Mouse (Mus musculus): ENCODE results near the gene Nr4a1.
A peak's percentile ranks its signal among the peaks of the same experiment; 100 is the strongest.

Gene Nr4a1

DNA sequence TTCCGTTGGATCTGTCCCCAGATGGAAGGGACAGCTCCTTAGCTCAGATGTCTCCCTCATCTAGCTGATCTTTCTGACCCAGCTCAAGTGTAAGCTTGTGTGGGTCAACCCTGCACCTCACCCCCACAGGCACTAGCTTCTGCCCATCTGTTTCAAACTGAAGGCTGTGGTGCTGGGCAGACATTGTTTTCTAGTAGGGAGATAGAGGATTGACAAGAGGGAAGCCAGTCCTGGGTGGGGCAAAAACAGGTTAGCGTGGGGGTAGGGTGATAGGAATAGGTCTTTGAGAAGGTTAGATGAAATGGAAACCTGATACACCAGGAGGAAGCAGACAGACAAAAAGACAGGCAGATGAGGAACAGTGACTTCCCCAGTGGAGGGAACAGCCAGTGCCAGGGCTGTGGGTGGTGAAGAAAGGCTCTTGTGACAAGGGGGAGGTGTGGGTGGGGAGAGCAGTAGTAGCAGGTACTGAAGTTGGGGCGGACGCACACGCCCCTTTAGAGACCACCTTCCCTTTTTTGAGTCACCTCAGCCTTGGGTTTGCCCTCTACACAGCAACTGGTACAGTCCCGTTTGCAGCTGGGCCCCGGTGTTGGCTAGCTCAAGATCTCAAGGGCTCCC, 1.9 kb downstream of the Nr4a1 start:
- DNase-seq (ENCODE audit: low read depth), result peak; percentile 78

DNA sequence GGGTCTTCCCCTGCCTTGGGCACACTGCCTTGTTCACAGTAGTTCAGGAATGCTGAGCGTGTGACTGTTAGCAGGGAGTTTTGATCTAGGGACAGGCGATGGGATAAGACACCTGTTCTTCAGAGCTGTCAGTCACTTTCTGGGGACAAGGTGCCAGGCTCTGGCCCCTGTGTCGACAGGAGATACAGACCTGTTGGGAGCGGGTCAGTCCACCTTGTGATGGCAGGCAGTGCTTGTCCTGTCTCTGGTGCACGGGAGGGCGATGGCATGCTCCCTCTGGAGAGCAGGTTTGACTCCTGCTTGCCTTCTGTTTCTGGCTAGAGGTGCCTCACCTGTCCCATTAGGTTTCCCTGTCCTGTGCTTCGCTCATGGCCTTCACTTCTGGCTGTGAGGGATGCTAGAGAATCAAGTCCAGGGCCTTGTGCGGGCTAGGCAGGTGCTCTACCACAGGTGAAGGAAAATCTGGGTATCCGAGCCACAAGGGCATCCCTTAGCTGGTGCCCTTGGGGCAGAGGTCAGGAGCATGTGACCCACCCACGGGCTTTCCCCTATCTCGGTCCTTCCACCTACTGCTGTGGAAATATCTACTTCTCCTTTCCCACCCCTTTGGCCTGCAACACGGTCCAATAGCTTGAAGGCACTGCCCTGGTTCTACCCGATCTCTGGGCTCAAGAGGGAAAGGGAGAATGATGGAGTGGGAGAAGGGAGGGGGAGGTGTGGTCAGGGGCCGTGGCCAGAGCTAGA, 2.6 kb downstream of the Nr4a1 start:
- DNase-seq (ENCODE audit: low read depth), result no peak

DNA sequence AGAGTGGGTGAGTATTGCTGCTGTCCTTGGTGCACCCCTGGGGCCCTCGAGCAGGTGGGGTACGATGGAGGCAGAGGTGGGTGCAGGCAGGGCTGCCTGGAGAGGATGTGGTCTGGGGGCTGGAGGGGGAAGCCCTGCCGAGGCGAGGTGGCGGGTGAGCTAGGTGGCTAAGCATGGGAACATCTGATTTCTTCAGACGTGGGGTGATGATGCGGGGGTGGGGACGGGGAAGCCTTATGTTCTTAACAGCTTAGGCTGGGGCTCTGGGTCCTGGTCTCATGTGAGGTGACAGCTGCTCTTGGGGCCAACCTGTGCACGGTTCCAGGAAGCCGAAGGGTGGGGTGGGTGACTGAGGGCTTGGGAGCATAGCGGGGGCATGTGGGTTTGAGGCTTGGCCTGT, 4.4 kb downstream of the Nr4a1 start:
- DNase-seq (ENCODE audit: low read depth), result peak; percentile 93

DNA sequence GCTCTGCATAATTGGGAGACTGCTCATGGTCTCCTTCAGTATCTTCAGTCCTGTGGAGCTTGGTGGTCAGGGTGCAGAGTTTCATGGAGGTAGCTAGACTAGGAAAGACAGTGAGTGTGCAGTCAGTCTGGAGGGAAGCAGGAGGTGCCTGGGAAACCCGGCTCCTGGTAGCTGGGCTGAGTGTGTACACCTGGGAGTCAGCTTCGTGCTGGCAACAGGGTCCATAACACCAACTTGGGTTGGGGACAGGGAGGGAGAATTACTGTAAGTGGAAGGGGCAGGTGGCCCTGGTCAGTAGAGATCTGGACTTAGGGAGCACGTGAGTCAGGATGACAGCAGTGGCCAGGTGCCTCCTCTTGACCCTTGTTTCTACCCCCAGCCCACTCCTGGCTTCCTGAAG, 5.9 kb downstream of the Nr4a1 start:
- no peak for DNase-seq (ENCODE audit: low read depth)

DNA sequence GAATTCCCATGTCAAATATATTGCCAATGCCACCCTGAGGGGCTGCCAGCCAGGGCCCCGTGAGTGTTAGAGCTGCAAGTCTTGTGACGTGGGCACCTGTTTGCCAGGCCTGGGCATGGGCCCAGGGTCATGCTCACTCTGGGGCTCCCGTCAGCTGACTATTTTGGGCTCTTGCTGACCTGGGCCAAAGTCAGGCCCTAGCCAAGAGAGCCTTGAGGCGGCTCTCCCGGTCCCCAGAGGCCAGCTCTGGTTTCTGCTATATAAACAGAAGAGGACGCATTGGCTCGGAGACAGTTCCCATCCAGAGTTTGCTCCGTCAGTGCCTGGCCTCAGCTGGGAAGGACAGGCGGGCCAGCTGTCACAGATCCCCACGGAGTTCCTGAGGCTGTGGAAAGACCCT, 6.3 kb downstream of the Nr4a1 start:
- peak; percentile 34 for DNase-seq (ENCODE audit: low read depth)

DNA sequence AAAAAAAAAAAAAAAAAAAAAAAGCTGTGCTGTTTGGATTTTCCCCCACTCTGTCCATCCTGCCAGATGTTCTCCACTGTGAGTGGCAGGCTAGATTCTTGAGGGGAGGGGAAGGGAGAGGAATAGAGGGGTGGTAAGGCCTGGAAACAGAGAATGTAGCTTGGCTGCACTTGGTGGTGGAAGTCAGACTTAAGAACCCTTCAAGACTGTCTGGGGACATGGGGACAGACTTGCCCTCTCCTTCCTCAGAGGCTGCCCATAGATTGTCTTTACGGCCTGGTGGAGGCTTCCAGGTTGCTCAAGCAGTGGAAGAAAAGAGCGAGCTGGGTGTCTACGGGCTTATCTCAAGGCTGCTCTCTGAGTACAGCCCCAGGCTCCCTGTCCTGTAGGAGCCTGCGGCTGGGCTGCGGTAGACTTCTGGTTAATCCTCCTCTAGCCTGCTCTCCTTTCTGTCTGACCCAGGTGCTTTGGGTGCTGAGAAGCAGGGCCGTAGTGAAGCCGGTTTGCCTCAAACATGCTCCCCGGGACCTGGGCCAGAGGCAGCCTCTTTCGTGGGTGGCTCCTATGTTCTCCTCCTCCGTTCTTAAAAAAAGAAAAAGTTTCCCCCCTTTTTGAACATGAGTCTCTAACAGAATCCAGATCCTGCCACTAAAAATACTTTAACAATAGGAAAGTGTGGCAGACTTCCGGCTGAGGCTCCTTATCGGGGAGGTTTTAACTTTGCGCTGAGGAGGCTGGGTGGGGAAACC, 7.0 kb downstream of the Nr4a1 start:
- peak; percentile 63 for DNase-seq (ENCODE audit: low read depth)

DNA sequence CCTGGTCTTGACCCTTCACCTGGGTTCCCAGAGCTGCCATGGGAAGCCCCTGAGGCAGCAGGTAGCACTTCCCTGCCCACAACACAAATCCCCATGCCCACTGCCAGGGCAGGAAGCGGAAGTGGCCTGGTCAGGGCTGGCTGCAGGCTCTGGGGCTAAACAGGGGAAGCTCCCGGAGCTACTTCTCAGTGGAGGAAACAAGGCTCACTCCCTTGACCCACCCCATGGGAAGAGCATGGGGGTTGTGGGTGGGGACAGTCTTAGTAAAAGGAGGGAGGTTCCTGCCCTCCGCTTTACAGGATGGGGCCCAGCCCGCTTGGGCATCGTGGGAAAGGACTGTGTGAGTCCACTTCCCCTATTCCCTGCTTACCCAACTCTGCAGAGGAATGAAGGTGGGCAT, 8.4 kb downstream of the Nr4a1 start:
- DNase-seq (ENCODE audit: low read depth), result peak; percentile 54

DNA sequence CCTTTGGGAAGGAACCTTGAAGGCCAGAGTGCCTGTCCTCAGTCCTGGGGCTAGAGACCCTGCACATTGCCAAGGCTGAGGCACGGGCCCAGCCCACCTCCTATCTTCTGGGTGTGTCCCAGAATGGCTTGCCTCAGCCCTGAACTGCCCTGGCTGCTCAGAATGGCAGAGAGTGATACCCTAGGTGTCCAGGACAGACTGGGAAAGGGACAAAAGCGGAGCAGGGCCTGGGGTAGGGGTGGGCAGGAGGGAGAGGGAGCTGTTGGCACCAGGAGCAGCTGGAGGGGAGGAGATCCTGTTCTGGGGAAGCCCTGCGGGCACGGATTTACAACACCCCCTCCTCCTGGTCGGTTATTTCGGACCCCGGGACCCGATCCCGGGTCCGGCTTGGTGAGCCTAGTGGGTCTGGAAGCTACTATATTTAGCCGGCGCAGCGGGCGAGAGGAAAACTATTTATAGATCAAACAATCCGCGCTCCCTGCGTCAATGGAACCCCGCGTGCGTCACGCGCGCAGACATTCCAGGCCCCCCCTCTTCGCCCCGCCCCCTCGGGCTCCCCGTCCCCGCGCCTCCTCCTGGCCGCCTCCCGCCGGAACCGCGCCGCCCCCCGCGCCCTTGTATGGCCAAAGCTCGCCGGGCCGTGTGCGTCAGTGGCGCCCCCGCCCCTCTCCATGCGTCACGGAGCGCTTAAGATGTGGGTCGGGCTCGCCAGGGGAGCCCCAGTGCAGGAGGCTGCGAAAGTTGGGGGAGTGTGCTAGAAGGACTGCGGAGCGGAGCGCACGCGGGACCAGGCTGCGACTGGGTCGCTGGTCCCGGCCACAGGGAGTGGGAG, 12.3 kb downstream of the Nr4a1 start:
- DNase-seq (ENCODE audit: low read depth), result peak; percentile 99

DNA sequence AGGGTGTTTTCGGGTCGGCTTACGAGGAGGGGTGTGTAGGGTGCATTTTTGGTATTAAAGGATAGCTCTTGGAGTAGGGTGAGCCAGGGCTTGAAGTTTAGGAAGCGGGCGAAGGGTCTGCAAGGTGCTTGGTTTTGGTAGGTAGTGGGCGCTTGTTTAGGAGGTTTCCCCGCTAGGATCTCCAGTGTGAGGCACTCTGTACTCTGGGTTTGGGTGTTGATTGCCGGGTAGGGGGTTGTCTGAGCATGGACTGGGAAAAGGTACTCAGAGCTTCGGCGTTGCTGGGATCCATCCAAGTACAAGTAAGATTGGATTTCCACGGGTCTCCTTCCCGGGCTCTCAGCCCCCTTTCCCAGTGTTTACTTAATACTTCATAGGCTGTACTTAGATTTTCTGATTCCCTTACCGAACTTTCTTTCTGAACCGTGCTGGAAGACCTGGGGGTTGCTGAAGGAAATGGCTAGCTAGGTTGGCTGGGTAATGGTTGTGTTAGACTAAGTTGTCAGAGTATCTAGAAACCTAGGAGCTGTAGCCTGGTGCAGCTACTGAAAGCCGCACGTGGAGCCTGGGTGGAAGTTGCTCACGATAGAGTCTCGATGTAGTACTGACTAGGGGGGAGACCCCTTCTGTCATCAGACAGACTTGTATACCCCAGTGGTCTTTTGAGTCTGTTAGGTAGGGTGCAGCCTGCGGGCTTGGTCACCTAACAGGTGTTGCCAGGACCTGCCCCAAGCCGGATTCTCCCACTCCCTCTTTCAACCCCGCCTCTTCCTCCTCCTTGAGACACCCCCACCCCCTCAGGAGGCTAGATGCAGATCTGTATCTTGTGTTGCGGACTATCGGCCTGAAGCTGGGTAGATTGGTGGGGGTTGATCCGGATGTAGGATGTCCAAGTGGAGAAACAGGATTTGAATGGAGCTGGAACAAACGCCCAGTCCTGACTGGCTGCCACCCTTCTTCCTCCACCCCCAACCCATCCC, 13.3 kb downstream of the Nr4a1 start:
- DNase-seq (ENCODE audit: low read depth), result peak; percentile 87

DNA sequence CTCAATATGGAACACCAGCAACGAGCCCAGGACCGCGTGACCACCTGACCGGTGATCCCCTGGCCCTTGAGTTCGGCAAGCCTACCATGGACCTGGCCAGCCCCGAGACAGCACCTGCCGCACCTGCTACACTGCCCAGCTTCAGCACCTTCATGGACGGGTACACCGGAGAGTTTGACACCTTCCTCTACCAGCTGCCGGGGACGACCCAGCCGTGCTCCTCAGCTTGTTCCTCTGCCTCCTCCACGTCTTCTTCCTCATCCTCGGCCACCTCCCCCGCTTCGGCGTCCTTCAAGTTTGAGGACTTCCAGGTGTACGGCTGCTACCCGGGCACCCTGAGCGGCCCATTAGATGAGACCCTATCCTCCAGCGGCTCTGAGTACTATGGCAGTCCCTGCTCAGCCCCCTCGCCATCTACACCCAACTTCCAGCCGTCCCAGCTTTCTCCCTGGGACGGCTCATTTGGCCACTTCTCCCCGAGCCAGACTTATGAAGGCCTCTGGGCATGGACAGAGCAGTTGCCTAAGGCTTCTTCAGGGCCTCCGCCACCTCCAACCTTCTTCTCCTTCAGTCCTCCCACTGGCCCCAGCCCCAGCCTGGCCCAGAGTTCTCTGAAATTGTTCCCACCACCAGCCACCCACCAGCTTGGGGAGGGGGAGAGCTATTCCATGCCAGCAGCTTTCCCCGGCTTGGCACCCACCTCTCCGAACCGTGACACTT, 16.2 kb downstream of the Nr4a1 start:
- no peak for DNase-seq (ENCODE audit: low read depth)

DNA sequence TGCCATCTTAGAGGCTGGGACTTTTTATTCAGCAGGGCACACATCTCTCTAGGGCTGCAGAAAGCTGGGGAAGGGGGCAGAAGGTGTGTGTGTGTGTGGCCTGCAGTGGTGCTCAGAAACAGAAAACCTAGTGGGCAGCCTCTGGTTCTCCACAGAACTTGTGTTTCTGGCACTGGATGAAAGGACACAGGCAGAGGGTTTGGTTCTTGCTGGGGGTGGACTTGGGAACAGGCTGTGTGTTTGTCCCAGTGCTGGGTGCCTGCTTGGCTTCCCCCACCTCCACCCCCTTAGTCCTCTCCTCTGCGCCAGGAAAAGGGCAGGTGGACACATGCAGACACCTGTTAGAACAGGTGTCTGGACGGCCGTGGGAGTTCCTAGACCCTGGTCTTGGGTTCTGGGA, 17.0 kb downstream of the Nr4a1 start:
- peak; percentile 27 for DNase-seq (ENCODE audit: low read depth)

DNA sequence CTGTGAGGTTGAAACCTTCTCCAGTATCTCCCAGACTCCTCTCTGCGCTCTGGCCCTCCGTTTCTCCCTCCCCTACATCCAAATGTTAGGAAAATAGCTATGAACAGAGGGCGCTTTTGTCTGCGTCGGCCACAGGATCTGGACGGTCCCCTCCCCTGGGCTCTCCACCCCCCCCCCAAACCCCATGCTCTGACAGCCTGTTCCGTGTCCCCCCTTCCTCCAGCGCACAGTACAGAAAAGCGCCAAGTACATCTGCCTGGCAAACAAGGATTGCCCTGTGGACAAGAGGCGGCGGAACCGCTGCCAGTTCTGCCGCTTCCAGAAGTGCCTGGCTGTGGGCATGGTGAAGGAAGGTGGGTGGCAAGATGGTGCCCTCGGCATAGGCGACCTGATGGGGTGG, 17.4 kb downstream of the Nr4a1 start:
- peak; percentile 25 for DNase-seq (ENCODE audit: low read depth)

DNA sequence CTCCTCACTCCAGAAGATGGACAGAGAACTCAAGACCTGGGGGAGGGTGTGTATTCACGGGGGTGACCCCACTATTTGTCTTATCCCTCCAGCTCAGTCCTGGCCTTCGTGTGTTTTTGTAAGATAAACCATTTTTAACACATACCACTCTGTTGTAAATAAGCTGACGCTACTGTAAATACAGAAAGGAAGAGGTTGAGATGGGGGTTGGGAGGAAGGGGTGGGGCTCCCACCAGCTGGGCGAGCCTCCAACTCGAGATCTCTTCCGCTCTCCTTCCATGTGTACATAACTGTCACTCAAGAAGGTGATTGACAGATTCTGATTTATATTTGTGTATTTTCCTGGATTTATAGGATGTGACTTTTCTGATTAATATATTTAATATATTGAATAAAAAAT, 20.3 kb downstream of the Nr4a1 start:
- peak; percentile 83 for DNase-seq (ENCODE audit: low read depth)

DNA sequence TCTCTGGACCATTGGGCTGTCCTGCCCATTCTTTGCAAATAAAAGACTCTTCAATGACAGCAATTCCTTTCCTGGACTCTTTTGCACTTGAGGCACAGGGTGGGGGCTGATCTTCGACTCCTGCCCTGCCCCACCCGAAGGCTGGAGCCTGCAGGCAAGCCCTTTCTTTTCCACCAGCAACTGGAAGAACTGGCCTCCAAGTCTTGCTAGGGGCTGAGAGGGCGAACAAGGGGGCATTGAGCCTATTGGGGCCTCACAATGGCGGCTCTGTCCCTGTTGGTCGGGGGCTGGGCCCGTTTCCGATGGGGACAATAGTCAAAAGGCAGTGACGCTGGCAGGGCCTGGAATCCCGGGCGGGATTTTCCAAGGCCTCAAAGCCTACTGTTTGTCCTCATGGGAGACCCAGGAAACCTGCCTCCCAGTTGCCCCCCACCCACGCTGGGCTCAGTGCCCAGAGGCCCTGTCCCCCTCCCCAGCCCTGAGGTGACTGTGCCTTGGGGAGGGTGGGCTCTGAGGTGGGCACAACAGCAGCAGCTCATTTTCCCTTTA, 23.4 kb downstream of the Nr4a1 start:
- DNase-seq (ENCODE audit: low read depth), result no peak

DNA sequence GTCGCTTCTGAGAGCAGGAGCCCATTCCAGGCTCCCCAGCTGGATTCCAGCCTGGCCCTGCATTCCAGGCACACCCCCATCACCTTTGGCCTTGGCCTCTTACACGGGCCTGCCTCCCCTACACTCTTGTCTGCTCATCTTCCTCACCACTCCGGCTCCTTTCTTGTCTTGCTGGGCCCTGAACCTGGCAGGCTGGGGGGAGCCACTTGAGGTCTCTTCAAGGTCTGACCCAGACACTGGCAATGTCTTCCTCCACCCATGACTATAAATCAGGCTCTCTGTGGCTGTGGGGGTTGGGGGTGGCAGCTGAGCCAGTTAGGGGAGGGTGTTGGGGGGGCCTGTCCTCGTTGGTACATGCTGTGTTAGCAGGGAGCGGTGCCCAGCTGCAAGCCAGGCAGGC, 24.5 kb downstream of the Nr4a1 start:
- no peak for DNase-seq (ENCODE audit: low read depth)

DNA sequence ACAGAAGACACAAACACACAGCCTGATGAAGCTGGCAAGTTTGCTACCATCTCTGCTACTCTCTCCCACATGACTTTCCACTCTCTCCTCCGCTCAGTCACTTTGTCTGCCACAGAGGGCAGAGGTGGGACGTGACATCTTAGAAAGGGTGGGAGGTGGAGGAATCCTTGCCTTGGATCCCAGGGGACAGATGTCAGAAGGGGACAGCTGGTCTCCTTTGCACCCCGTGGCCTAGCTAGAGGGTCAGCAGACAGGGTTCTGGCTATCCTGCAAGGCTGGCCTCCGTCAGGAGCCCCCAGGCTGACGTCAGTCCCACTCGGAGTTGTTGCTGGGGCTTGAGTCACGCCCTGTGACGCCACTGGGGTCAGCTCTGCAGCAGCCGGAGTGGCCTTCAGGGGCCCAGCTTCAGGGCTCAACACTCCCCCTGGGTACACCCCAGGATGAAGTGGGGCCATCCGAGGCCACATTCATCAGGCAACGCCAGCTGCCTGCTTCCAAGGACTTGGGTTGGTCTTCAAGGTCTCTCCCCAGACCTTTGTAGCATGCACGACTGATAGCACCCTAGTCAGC, 25.4 kb downstream of the Nr4a1 start:
- no peak for DNase-seq (ENCODE audit: low read depth)

DNA sequence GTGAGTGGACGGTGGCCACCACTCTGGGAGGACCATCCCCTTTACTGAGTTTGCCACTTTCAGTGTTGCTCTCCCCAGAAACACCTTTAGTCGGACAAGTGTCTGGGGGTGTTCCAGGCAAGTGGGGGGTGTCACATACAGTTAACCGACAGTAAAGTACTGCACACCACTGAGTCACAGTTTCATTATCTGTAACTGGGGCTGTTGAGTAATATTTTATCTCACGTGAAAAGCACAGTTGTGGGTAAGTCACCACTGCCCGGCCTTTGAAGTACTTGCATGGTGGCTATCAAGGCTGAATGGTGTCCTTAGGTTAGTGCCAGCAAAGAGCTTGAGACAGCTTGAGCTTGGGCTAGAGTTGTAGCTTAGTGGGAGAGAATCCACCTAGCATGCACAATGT, 28.4 kb downstream of the Nr4a1 start:
- peak; percentile 43 for DNase-seq (ENCODE audit: low read depth)

DNA sequence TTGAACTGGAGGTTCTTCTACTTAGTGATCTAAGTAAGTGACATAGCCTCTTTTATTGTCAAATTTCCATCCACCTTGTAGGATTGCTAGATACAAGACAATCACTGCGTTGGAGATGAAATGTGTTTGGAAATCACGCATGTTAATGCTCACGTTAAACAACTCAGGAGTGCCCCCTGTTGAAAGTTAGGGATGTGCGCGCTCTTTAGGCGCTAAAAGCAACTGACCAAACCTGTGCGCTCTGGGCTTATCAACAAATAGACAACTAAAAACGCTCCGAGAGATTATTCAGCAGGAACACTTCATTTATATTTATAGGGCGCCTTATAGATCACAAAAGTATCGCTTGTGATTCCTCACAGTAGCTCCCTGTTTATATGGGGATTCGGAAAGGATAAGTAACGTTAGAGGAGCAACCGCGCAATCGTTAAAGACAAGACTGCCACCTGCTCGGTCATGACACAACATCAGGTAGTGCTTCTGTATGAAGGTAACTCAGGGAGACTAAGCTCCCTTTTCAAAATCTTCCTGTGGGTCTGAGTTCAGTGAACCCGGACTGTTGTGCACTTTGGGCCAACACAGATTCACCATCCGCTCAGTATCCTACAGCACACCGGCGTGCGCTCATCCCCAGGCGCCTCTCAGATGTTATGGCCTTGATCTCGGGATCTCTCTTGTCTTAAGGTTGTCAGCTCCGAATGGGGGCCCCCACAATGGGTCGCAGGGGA, 29.3 kb downstream of the Nr4a1 start:
- peak; percentile 92 for DNase-seq (ENCODE audit: low read depth)
